Comparison of ENCODE assay signal across 9 mouse cellular contexts in genomic region chr3:116751191-116751860, GRCm38 (mm10). TPM values are rescaled to one million over a fixed set of nuclear protein-coding genes. Genes with fewer than 3 reads are reported as not detected.
DNase-seq lines count a peak whose midpoint lies in the region; ATAC-seq lines count a peak whose summit lies in the region.
"Had no signal": no experiment of that assay in that cellular context is flagged by ENCODE, and none has a peak within 500 bp of the region (broad histone marks: within the 10 kb centered on the region; RNA-seq: fewer than 3 reads in every experiment).

No protein-coding gene starts in this region.

- no peak overlapping the region for H3K9ac ChIP-seq in kidney, embryonic 14.5 days (ENCODE audit: low read depth, low read length)
- no peak overlapping the region for H3K9ac ChIP-seq in liver, embryonic 12.5 days
- H3K9ac ChIP-seq in neural tube, embryonic 12.5 days, result no peak overlapping the region
- H3K9ac ChIP-seq: embryonic facial prominence, embryonic 13.5 days had no signal

- no peak overlapping the region for H3K27ac ChIP-seq in kidney, embryonic 14.5 days (ENCODE audit: low read depth, low read length)
- H3K27ac ChIP-seq in liver, embryonic 12.5 days, result no peak overlapping the region
- no peak overlapping the region for H3K27ac ChIP-seq in neural tube, embryonic 12.5 days
- H3K27ac ChIP-seq: embryonic facial prominence, embryonic 13.5 days had no signal

- H3K4me2 ChIP-seq in kidney, embryonic 14.5 days (replicated peaks; ENCODE audit: low read depth, low read length), result no peak overlapping the region
- H3K4me2 ChIP-seq in liver, embryonic 12.5 days, result no peak overlapping the region
- H3K4me2 ChIP-seq in neural tube, embryonic 12.5 days (replicated peaks), result no peak overlapping the region
- H3K4me2 ChIP-seq: embryonic facial prominence, embryonic 13.5 days had no signal

- WGBS in kidney, embryonic 14.5 days, result 89% methylated on average over 4 of the region's 4 CpGs
- 76% methylated on average over 4 of the region's 4 CpGs for WGBS in liver, embryonic 12.5 days (ENCODE audit: insufficient replicate concordance)
- 78% methylated on average over 4 of the region's 4 CpGs for WGBS in neural tube, embryonic 12.5 days

- H3K4me3 ChIP-seq in kidney, embryonic 14.5 days (ENCODE audit: low read length), result no peak overlapping the region
- no peak overlapping the region for H3K4me3 ChIP-seq in liver, embryonic 12.5 days
- H3K4me3 ChIP-seq in neural tube, embryonic 12.5 days, result no peak overlapping the region
- H3K4me3 ChIP-seq: embryonic facial prominence, embryonic 13.5 days had no signal

- no peak for ATAC-seq in kidney, embryonic 14.5 days (ENCODE audit: low FRiP score, low TSS enrichment)
- ATAC-seq in common myeloid progenitor, adult 5-6 weeks (replicated peaks; ENCODE audit: low read depth, poor library complexity, severe bottlenecking), result peak; percentile 90
- ATAC-seq in liver, embryonic 12.5 days, result peak; percentile 72
- peak; percentile 53; the same call in 1 of the 2 replicates for ATAC-seq in neural tube, embryonic 12.5 days (ENCODE audit: low FRiP score, low read depth)

- peaks cover 14% of the 10 kb centered on the region for H3K36me3 ChIP-seq in kidney, embryonic 14.5 days (ENCODE audit: control insufficient read depth, insufficient read depth, low read length)
- peaks cover 39% of the 10 kb centered on the region for H3K36me3 ChIP-seq in liver, embryonic 12.5 days
- H3K36me3 ChIP-seq in neural tube, embryonic 12.5 days, result peaks cover 16% of the 10 kb centered on the region

- no peaks in the 10 kb centered on the region for H3K27me3 ChIP-seq in kidney, embryonic 14.5 days (ENCODE audit: control insufficient read depth, insufficient read depth, low read length)
- H3K27me3 ChIP-seq in liver, embryonic 12.5 days (replicated peaks), result no peaks in the 10 kb centered on the region
- no peaks in the 10 kb centered on the region for H3K27me3 ChIP-seq in neural tube, embryonic 12.5 days (replicated peaks)
- H3K27me3 ChIP-seq: embryonic facial prominence, embryonic 13.5 days had no signal

- H3K4me1 ChIP-seq in kidney, embryonic 14.5 days (ENCODE audit: control insufficient read depth, insufficient read depth, low read length), result no peaks in the 10 kb centered on the region
- H3K4me1 ChIP-seq in liver, embryonic 12.5 days, result no peaks in the 10 kb centered on the region
- H3K4me1 ChIP-seq in neural tube, embryonic 12.5 days, result no peaks in the 10 kb centered on the region
- H3K4me1 ChIP-seq: embryonic facial prominence, embryonic 13.5 days had no signal

- no peaks in the 10 kb centered on the region for H3K9me3 ChIP-seq in kidney, embryonic 14.5 days (ENCODE audit: control insufficient read depth, low read length)
- no peaks in the 10 kb centered on the region for H3K9me3 ChIP-seq in liver, embryonic 12.5 days (replicated peaks)
- H3K9me3 ChIP-seq in neural tube, embryonic 12.5 days, result no peaks in the 10 kb centered on the region
- H3K9me3 ChIP-seq: embryonic facial prominence, embryonic 13.5 days had no signal

- peak; percentile 56 for DNase-seq in kidney, adult 9 months
- peak; percentile 41 for DNase-seq in MN1 (ENCODE audit: low spot score)
- peak; percentile 68 for DNase-seq in heart, postnatal 4 days
- DNase-seq in urinary bladder, postnatal 10 days (ENCODE audit: low spot score), result no peak

RNA-seq across cellular contexts. Expression of gene Slc35a3, which starts 38.7 kb away (rescaled TPM):
- 9.0 and 15.9 TPM in 2 replicates for polyA plus RNA-seq in kidney, embryonic 14.5 days (2014; fragmentation: Nextera tagmentation; extraction: Ambion mirVana)
- total RNA-seq in common myeloid progenitor, adult 5-6 weeks (2017), result 49.5 and 52.2 TPM in 2 replicates
- total RNA-seq in heart, postnatal 4 days (2021), result 10 to 100 TPM; 23.7 to 25.8 TPM
- 12.0 and 13.8 TPM in 2 replicates for polyA plus RNA-seq in liver, embryonic 12.5 days (2016; fragmentation: Nextera tagmentation; extraction: Ambion mirVana)
- 9.1 TPM in 2 replicates for polyA plus RNA-seq in neural tube, embryonic 12.5 days (2016; fragmentation: Nextera tagmentation; extraction: Ambion mirVana)

RNA-seq across cellular contexts. Expression of gene Agl, which starts 56.6 kb away (rescaled TPM):
- polyA plus RNA-seq in kidney, embryonic 14.5 days (2014; fragmentation: Nextera tagmentation; extraction: Ambion mirVana), result 13.0 and 22.2 TPM in 2 replicates
- total RNA-seq in common myeloid progenitor, adult 5-6 weeks (2017), result 7.5 and 10.9 TPM in 2 replicates
- 100 to 1,000 TPM; 134 to 148 TPM for total RNA-seq in heart, postnatal 4 days (2021)
- polyA plus RNA-seq in liver, embryonic 12.5 days (2016; fragmentation: Nextera tagmentation; extraction: Ambion mirVana), result 7.1 and 7.4 TPM in 2 replicates
- polyA plus RNA-seq in neural tube, embryonic 12.5 days (2016; fragmentation: Nextera tagmentation; extraction: Ambion mirVana), result 17.7 and 19.0 TPM in 2 replicates
